Mouse (Mus musculus): ENCODE measurements around the gene Rnf157. TPM values are rescaled to one million over a fixed set of nuclear protein-coding genes. Genes with fewer than 3 reads are reported as not detected.

Gene Rnf157
- polyA plus RNA-seq (2012; rRNA removed) = 5.0 and 8.3 TPM in 2 replicates

- DNase-seq (ENCODE audit: low spot score) = peak; percentile 71
Measured at GRCm38 (mm10) chr11:116412904-116413630, at the start of gene Rnf157. Gene Rnf157, minus strand, starts transcription at chr11:116413032.

GRCm38 (mm10) chr11:116459786-116460185 is 47.0 kb upstream of the Rnf157 start:
- DNase-seq (ENCODE audit: low spot score) = no peak

GRCm38 (mm10) chr11:116456234-116456633 is 43.4 kb upstream of the Rnf157 start:
- no peak for DNase-seq (ENCODE audit: low spot score)

- no peak for DNase-seq (ENCODE audit: low spot score)
Measured at GRCm38 (mm10) chr11:116453889-116454288, 41.1 kb upstream of the Rnf157 start.

GRCm38 (mm10) chr11:116449341-116449740 is 36.5 kb upstream of the Rnf157 start:
- no peak for DNase-seq (ENCODE audit: low spot score)

- DNase-seq (ENCODE audit: low spot score) = no peak
Measured at GRCm38 (mm10) chr11:116447822-116448221, 35.0 kb upstream of the Rnf157 start.

GRCm38 (mm10) chr11:116446308-116446887 is 33.6 kb upstream of the Rnf157 start:
- no peak for DNase-seq (ENCODE audit: low spot score)

- DNase-seq (ENCODE audit: low spot score) = peak; percentile 92
Measured at GRCm38 (mm10) chr11:116445596-116446307, 32.9 kb upstream of the Rnf157 start.

- no peak for DNase-seq (ENCODE audit: low spot score)
Measured at GRCm38 (mm10) chr11:116443935-116444334, 31.1 kb upstream of the Rnf157 start.

- DNase-seq (ENCODE audit: low spot score) = no peak
Measured at GRCm38 (mm10) chr11:116443311-116443710, 30.5 kb upstream of the Rnf157 start.

- no peak for DNase-seq (ENCODE audit: low spot score)
Measured at GRCm38 (mm10) chr11:116442867-116443177, 30.0 kb upstream of the Rnf157 start.

- no peak for DNase-seq (ENCODE audit: low spot score)
Measured at GRCm38 (mm10) chr11:116442129-116442866, 29.5 kb upstream of the Rnf157 start.

- no peak for DNase-seq (ENCODE audit: low spot score)
Measured at GRCm38 (mm10) chr11:116440408-116441068, 27.7 kb upstream of the Rnf157 start.

GRCm38 (mm10) chr11:116439269-116440240 is 26.7 kb upstream of the Rnf157 start:
- DNase-seq (ENCODE audit: low spot score) = no peak

GRCm38 (mm10) chr11:116437541-116437940 is 24.7 kb upstream of the Rnf157 start:
- no peak for DNase-seq (ENCODE audit: low spot score)

GRCm38 (mm10) chr11:116436725-116437331 is 24.0 kb upstream of the Rnf157 start:
- no peak for DNase-seq (ENCODE audit: low spot score)

GRCm38 (mm10) chr11:116435992-116436724 is 23.3 kb upstream of the Rnf157 start:
- no peak for DNase-seq (ENCODE audit: low spot score)

GRCm38 (mm10) chr11:116434967-116435752 is 22.3 kb upstream of the Rnf157 start:
- DNase-seq (ENCODE audit: low spot score) = no peak

All from urinary bladder, adult 2 months (tissue).